Mouse (Mus musculus): ENCODE measurements at regions not wholly inside any gene's neighbourhood (a gene's known extent, or its start where the extent isn't known, plus 50 kb on each side); places are given as distances from the start of the nearest gene placed in this dataset.
A peak's percentile ranks its signal among the peaks of the same experiment; 100 is the strongest.

DNA sequence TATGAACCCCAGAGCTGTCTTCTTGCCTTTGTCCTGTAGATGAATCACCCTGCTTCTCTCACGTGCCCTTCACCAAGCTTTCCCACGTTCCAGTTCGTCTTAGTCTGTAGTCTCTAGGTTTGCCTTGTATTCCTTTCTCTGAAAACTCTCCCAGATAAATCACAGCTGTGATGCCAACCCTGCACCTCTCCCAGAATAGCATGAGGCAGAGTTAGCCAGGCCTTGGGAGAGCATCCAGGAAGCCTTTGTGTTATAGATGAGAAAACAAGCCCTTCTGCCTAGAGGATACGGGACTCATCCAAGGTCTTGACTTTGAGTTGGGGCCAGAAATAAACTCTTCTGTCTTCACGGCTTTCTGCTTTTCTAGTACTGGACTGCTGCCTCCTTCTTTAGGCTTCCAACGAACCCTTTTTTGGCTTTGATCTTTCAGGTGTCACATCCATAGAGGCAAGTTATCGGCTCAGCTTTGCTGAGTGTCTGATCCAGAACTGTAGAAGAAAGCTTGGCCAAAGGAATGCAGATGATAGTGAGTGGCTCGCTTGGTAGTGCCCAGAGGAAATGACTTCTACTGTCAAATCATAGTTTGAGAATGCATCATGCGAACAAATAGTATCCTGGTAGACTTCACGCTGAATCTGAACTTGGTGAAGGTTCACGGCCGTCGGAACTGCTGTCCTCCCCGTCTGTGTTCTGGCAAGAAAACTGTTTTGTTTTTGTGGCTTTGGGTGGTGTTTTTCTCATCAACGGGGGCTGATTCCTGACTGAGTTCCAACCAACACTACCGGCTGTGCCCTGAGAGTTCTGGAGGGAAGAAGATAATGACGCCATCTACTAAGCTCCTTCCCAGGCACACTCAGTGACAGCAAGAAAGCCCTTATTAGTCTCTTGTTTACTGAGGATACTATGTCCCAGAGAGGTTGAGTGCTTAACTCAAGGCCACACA, 69.5 kb upstream of the Ampd3 start:
- Histone ChIP-seq H3K27me3 (replicated peaks; ENCODE audit: control insufficient read depth, insufficient read depth, low read length) (no peaks in the 10 kb centered on the region), H3K4me3 (ENCODE audit: insufficient read depth, low read depth, low read length) (no peak overlapping the region), H3K36me3 (ENCODE audit: control insufficient read depth, insufficient read depth, low read length) (no peaks in the 10 kb centered on the region), H3K4me1 (ENCODE audit: control insufficient read depth, insufficient read depth, low read length) (no peaks in the 10 kb centered on the region), H3K27ac (ENCODE audit: insufficient read depth, low read depth, low read length) (no peak overlapping the region)
- DNase-seq = peak; percentile 16
- TF ChIP-seq POLR2A (IDR thresholded peaks at IDR 0.05; ENCODE audit: low read depth, low read length) (no peak), CTCF (conservative IDR thresholded peaks at IDR 0.05; ENCODE audit: insufficient read depth, insufficient read length, low read depth, low read length) (no peak)
- WGBS = 73% methylated on average over 17 of the region's 17 CpGs

DNA sequence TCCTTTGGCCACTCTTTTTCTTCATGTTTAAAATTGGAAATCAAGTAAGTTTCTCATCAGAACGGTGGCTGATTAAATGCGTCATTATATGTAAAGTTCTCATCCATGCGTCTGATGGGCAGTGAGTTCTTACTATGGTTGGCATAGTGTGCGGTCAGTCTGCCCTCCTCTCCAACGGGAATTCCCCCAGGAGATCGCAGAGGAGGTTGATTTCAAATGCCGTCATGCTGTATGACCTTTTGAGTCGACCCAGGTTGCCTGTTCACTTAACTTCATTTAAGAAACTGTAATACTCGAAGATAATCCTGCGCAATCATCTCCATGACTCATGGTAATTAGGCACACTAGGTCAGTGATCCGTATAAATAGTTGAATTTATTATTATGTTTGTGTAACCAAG, 68.4 kb upstream of the Ampd3 start:
- 78% methylated on average over 11 of the region's 11 CpGs for WGBS
- Histone ChIP-seq H3K4me3 (ENCODE audit: insufficient read depth, low read depth, low read length) (no peak overlapping the region), H3K27ac (ENCODE audit: insufficient read depth, low read depth, low read length) (no peak overlapping the region), H3K27me3 (replicated peaks; ENCODE audit: control insufficient read depth, insufficient read depth, low read length) (no peaks in the 10 kb centered on the region), H3K36me3 (ENCODE audit: control insufficient read depth, insufficient read depth, low read length) (no peaks in the 10 kb centered on the region), H3K4me1 (ENCODE audit: control insufficient read depth, insufficient read depth, low read length) (no peaks in the 10 kb centered on the region)
- TF ChIP-seq POLR2A (IDR thresholded peaks at IDR 0.05; ENCODE audit: low read depth, low read length) (no peak), CTCF (conservative IDR thresholded peaks at IDR 0.05; ENCODE audit: insufficient read depth, insufficient read length, low read depth, low read length) (no peak)
- no peak for DNase-seq

DNA sequence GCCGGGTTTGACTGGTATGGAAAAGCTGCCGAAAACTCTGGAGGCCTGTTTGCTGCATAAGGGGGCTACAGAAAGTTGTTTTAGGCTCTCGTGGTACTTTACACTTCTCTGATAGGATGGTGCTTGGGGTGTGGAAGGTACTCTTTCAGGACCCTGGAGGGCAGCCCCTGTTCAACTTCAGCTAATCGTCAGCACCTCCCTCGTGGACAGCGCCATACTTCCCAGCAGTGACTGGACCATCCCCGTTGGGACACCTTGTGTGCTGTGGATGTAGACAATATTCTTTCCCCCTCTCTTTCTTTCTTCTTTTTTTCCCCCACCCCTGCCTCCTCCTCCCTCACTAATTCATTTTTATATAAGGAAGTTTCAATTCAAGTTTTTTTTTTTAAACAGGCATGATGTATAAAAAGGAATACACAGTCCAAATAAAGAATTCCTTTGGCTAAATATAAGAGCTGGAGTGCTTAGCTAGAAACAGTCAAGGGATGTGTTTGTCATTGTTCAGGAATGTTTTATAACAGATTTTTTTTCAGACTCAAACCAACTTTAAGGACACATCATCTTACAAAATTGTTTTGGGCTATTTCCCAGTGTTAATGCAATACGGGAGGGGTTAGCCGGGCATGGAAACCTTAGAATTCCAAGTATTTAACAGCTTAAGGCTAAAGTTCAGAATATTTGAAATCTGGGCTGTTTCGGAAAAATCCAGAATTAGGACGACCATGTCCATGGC, 66.2 kb upstream of the Ampd3 start:
- no peak for DNase-seq
- H3K27me3 ChIP-seq (replicated peaks; ENCODE audit: control insufficient read depth, insufficient read depth, low read length) = no peaks in the 10 kb centered on the region
- WGBS = 46% methylated on average over 11 of the region's 11 CpGs
- no peak for TF ChIP-seq POLR2A (IDR thresholded peaks at IDR 0.05; ENCODE audit: low read depth, low read length)
- no peak for TF ChIP-seq CTCF (conservative IDR thresholded peaks at IDR 0.05; ENCODE audit: insufficient read depth, insufficient read length, low read depth, low read length)
- no peaks in the 10 kb centered on the region for H3K36me3 ChIP-seq (ENCODE audit: control insufficient read depth, insufficient read depth, low read length)
- no peaks in the 10 kb centered on the region for H3K4me1 ChIP-seq (ENCODE audit: control insufficient read depth, insufficient read depth, low read length)
- no peak overlapping the region for H3K4me3 ChIP-seq (ENCODE audit: insufficient read depth, low read depth, low read length)
- H3K27ac ChIP-seq (ENCODE audit: insufficient read depth, low read depth, low read length) = no peak overlapping the region

DNA sequence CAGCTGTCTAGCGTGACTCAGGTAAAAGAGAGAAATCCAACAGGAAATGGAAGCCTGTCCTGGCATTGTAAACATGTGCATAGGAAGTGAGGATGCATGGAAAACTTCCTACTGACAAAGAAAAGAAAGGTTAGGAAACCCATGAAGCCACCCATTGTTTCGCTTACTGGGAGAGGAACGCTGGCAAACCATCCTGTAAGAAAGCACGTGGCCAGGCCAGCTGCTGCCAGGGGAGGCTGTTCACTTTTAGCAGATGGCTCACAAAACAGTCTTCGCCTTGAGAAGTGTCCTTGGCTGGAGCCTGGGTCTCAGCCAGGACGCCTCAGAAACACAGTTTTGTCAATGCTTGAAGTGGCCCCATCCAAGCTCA, 65.6 kb upstream of the Ampd3 start:
- TF ChIP-seq POLR2A (IDR thresholded peaks at IDR 0.05; ENCODE audit: low read depth, low read length) (no peak), CTCF (conservative IDR thresholded peaks at IDR 0.05; ENCODE audit: insufficient read depth, insufficient read length, low read depth, low read length) (no peak)
- Histone ChIP-seq H3K27ac (ENCODE audit: insufficient read depth, low read depth, low read length) (no peak overlapping the region), H3K36me3 (ENCODE audit: control insufficient read depth, insufficient read depth, low read length) (no peaks in the 10 kb centered on the region), H3K4me3 (ENCODE audit: insufficient read depth, low read depth, low read length) (no peak overlapping the region), H3K27me3 (replicated peaks; ENCODE audit: control insufficient read depth, insufficient read depth, low read length) (no peaks in the 10 kb centered on the region), H3K4me1 (ENCODE audit: control insufficient read depth, insufficient read depth, low read length) (no peaks in the 10 kb centered on the region)
- no peak for DNase-seq
- WGBS = 62% methylated on average over 6 of the region's 6 CpGs

DNA sequence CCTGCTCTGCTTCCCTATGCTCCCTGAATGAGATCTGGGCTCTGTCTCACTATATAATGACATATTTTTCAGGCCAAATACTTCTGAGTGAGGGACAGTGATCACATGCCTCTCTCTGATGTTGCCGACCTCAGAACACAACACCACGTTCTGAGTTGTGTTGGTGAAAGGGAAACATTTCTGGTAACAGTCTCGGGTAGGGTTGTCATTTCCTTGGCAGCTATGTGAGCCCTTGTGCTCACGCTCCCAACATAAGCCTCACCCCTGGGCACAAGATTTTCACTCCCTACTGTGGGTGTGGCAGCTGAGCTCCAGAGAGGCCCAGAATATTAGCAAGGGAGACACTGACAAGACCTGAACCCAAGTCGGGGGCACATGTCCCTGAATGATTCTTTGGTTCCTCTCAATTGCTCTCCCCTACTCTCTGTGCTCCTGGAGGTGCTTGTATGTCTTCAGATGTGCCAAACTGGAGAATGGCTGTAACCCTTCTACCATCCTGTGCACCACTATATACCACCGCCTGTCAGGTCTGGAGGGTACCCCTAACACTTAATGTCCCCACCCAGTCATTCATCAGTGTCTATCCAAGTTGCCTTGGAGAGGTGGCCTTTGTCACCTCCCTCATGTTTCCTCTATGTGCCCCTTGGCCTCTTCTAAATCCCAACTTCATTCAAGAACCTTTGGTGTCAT, 62.5 kb upstream of the Ampd3 start:
- no peaks in the 10 kb centered on the region for H3K36me3 ChIP-seq (ENCODE audit: control insufficient read depth, insufficient read depth, low read length)
- no peak for TF ChIP-seq CTCF (conservative IDR thresholded peaks at IDR 0.05; ENCODE audit: insufficient read depth, insufficient read length, low read depth, low read length)
- no peak for TF ChIP-seq POLR2A (IDR thresholded peaks at IDR 0.05; ENCODE audit: low read depth, low read length)
- H3K27me3 ChIP-seq (replicated peaks; ENCODE audit: control insufficient read depth, insufficient read depth, low read length) = no peaks in the 10 kb centered on the region
- no peak overlapping the region for H3K27ac ChIP-seq (ENCODE audit: insufficient read depth, low read depth, low read length)
- 74% methylated on average over 6 of the region's 6 CpGs for WGBS
- H3K4me3 ChIP-seq (ENCODE audit: insufficient read depth, low read depth, low read length) = no peak overlapping the region
- no peaks in the 10 kb centered on the region for H3K4me1 ChIP-seq (ENCODE audit: control insufficient read depth, insufficient read depth, low read length)
- DNase-seq = no peak

DNA sequence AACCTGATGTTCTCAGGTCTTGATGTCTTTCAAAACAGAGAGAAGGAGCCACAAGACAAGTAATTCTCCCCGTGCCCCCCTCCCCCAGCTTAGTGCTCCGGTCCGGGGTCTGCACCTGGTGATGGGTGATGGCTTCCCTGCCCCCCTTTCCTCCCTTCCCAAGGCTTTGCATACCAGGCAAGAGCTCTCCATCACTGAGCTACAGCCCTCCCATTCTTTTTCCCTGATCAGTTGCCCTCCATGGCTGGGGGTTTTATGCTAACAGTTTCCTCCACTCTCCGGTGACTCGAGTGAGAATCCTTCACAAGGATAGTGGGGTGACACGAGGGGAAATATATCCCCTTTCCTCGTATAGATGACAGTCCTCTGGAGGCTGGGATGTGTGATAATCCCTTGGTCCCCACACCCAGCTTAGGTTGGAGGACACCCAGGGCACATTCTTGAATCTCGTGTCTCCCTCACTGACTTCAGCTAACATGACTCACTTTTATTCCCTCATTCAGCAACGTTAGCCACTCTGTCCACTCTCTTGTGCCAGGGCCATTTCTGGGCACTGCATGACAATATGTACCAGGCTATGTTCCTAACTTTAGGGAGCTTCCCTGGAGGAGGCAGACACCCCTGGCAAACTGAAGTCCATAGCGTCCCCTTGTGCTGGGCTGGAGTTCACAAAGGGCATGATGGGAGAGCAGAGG, 61.9 kb upstream of the Ampd3 start:
- DNase-seq = no peak
- Histone ChIP-seq H3K27me3 (replicated peaks; ENCODE audit: control insufficient read depth, insufficient read depth, low read length) (no peaks in the 10 kb centered on the region), H3K4me1 (ENCODE audit: control insufficient read depth, insufficient read depth, low read length) (no peaks in the 10 kb centered on the region), H3K27ac (ENCODE audit: insufficient read depth, low read depth, low read length) (no peak overlapping the region), H3K36me3 (ENCODE audit: control insufficient read depth, insufficient read depth, low read length) (no peaks in the 10 kb centered on the region), H3K4me3 (ENCODE audit: insufficient read depth, low read depth, low read length) (no peak overlapping the region)
- 75% methylated on average over 10 of the region's 10 CpGs for WGBS
- TF ChIP-seq POLR2A (IDR thresholded peaks at IDR 0.05; ENCODE audit: low read depth, low read length) = no peak
- TF ChIP-seq CTCF (conservative IDR thresholded peaks at IDR 0.05; ENCODE audit: insufficient read depth, insufficient read length, low read depth, low read length) = no peak

All from kidney, adult 2 months (tissue).